Mouse (Mus musculus) liver, adult 2 months (tissue): Measurements from ENCODE around the gene Calm1.

Experiments
- CTCF ChIP-seq: fragments of 200-500 bp; IDR thresholded peaks from 2 replicates; pipeline ENCODE4 v1.5.1; 2011; ENCODE audit warnings: low read depth, low read length, control low read depth
- POLR2A ChIP-seq: fragments of 200-500 bp; IDR thresholded peaks from 2 replicates; pipeline ENCODE4 v1.6.1; 2011; ENCODE audit warnings: low read length, control low read depth; ENCODE audit not compliant: insufficient read depth; ENCODE audit errors: extremely low read depth

GRCm38 (mm10) chr12:100159261-100159975 lies 39.8 kb upstream of the Calm1 start, which contains the start of gene Nrde2:
- TF ChIP-seq POLR2A (0 out of 2 replicates have a peak, but pooled peaks have one; percentile 6), CTCF (no peak)
